Mouse (Mus musculus) heart, embryonic 12.5 days (tissue): Measurements from ENCODE around the gene Cdk9. TPM values are rescaled to one million over a fixed set of nuclear protein-coding genes. Genes with fewer than 3 reads are reported as not detected.

ENCODE experiments used
- ATAC-seq: fragments of 200-750 bp; cut with Nextera tagmentation; 2 replicates; pipeline ENCODE4 v1.8.0; 2017; ENCODE audit warnings: moderate TSS enrichment, moderate library complexity; ENCODE audit not compliant: insufficient number of reproducible peaks, low FRiP score
- H3K27ac ChIP-seq: fragments of 300-500 bp; sonication (generic); 2 replicates; pipeline ENCODE4 v1.5.1; 2016; ENCODE audit warnings: mild to moderate bottlenecking, moderate library complexity; ENCODE audit not compliant: poor library complexity, severe bottlenecking
- H3K27me3 ChIP-seq: fragments of 300-500 bp; sonication (generic); replicated peaks from 2 replicates; pipeline ENCODE4 v1.6.1; 2016; ENCODE audit warnings: mild to moderate bottlenecking, moderate library complexity
- H3K36me3 ChIP-seq: fragments of 300-500 bp; sonication (generic); 2 replicates; pipeline ENCODE4 v1.6.1; 2016; ENCODE audit warnings: mild to moderate bottlenecking, moderate library complexity
- H3K4me1 ChIP-seq: fragments of 300-500 bp; sonication (generic); replicated peaks from 2 replicates; pipeline ENCODE4 v1.6.1; 2016; ENCODE audit warnings: mild to moderate bottlenecking
- H3K4me2 ChIP-seq: fragments of 300-500 bp; sonication (generic); 2 replicates; pipeline ENCODE4 v1.6.1; 2016; ENCODE audit warnings: mild to moderate bottlenecking, moderate library complexity
- H3K4me3 ChIP-seq: fragments of 300-500 bp; sonication (generic); 2 replicates; pipeline ENCODE4 v1.5.1; 2016; ENCODE audit warnings: mild to moderate bottlenecking
- H3K9ac ChIP-seq: fragments of 300-500 bp; sonication (generic); 2 replicates; pipeline ENCODE4 v1.6.1; 2016; ENCODE audit warnings: mild to moderate bottlenecking, moderate library complexity
- H3K9me3 ChIP-seq: fragments of 300-500 bp; sonication (generic); replicated peaks from 2 replicates; pipeline ENCODE4 v1.6.1; 2016; ENCODE audit warnings: mild to moderate bottlenecking, moderate library complexity
- WGBS: fragments of 180-500 bp; shearing (Covaris S2); methylation state at CpG from one replicate; pipeline ENCODE4 v1.1.7; 2016; 5-methylcytosine and 5-hydroxymethylcytosine counted together
- microRNA counts: library from miRNA; unstranded; fragments of <30 nt; microRNA quantifications from one replicate; lab custom pipeline; 2017
- microRNA-seq: library from miRNA; unstranded; fragments of <30 nt; microRNA quantifications from one replicate; pipeline ENCODE4, GENCODE M21; 2017
- polyA plus RNA-seq: library from polyadenylated mRNA; unstranded; fragments of >200 nt; fragmentation: Nextera tagmentation; extraction: Ambion mirVana; gene quantifications from 2 replicates; pipeline ENCODE4 v1.2.1, GENCODE M21; 2016

Gene Cdk9
- polyA plus RNA-seq, 1 experiment from 2014 or later = 67.5 TPM

GRCm38 (mm10) chr2:32661509-32662107, 51.3 kb downstream of the Cdk9 start:
- Histone ChIP-seq H3K27ac (peak overlapping the region; percentile 85), H3K4me1 (peaks cover 64% of the 10 kb centered on the region), H3K9me3 (no peaks in the 10 kb centered on the region), H3K9ac (no peak overlapping the region), H3K4me2 (no peak overlapping the region), H3K27me3 (no peaks in the 10 kb centered on the region), H3K36me3 (peaks cover 27% of the 10 kb centered on the region), H3K4me3 (no peak overlapping the region)
- 14% methylated on average over 7 of the region's 7 CpGs for WGBS
- peak; percentile 82 for ATAC-seq

- 65% methylated on average over 2 of the region's 2 CpGs for WGBS
- ATAC-seq = no peak
- Histone ChIP-seq H3K4me2 (no peak overlapping the region), H3K27ac (0 out of 2 replicates have a peak overlapping the region, but pooled peaks have one; percentile 7), H3K9me3 (no peaks in the 10 kb centered on the region), H3K27me3 (no peaks in the 10 kb centered on the region), H3K4me3 (no peak overlapping the region), H3K9ac (no peak overlapping the region), H3K36me3 (peaks cover 20% of the 10 kb centered on the region), H3K4me1 (peaks cover 63% of the 10 kb centered on the region)
Measured at GRCm38 (mm10) chr2:32658873-32659272, 54.0 kb downstream of the Cdk9 start.

DNA sequence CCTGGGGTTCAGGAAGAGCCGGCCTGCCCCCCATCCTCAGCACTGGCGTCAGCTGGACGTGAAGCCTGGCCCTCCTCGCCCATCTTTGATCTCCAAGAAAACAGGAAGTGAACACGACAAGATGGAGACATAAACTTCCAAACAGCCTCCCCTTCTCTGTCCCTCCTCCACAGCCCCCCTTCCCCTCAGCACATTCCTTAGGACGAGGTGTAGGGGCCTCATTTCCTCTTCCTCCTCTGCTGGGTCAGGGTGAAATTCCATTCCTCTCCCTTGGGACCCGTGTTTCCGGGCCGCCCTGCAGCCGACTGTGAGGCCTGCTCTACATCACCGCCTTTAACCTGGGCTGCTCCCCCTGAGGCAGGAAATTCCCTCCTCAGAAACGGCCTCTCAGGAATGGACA, 57.0 kb downstream of the Cdk9 start:
- Histone ChIP-seq H3K9me3 (no peaks in the 10 kb centered on the region), H3K4me3 (no peak overlapping the region), H3K4me2 (peak overlapping the region; percentile 48; the same call in 1 of the 2 replicates), H3K27me3 (no peaks in the 10 kb centered on the region), H3K36me3 (peaks cover 25% of the 10 kb centered on the region), H3K4me1 (peaks cover 68% of the 10 kb centered on the region), H3K27ac (peak overlapping the region; percentile 77), H3K9ac (no peak overlapping the region)
- WGBS = 45% methylated on average over 12 of the region's 12 CpGs
- ATAC-seq = peak; percentile 77

MicroRNAs within 50 kb of the gene (microRNA counts, 519-probe panel; counts per million panel counts)
- microRNA mmu-miR-2861 (lab: Ali Mortazavi, UCI) = not detected

Small RNA genes within 50 kb of the gene (microRNA-seq; reads per million reads assigned to microRNA genes)
- gene Gm47291 (not detected), gene Mir2861 (not detected), gene Mir3960 (not detected), gene Mir8093 (not detected)

Other genes starting within 250 kb of the Cdk9 start
- gene Fam102a, start 177.7 kb downstream of the Cdk9 start, polyA plus RNA-seq = 7.9 and 9.0 TPM in 2 replicates
- 68.0 and 71.5 TPM in 2 replicates for gene Dpm2, start 142.2 kb downstream of the Cdk9 start, polyA plus RNA-seq
- 0.23 and 0.33 TPM in 2 replicates for gene Pip5kl1, start 138.3 kb downstream of the Cdk9 start, polyA plus RNA-seq
- 0.18 and 0.24 TPM in 2 replicates for gene 9430097D07Rik, start 137.4 kb downstream of the Cdk9 start, polyA plus RNA-seq
- gene St6galnac4, start 126.0 kb downstream of the Cdk9 start, polyA plus RNA-seq = 45.6 and 47.2 TPM in 2 replicates
- gene St6galnac6, start 113.4 kb downstream of the Cdk9 start, polyA plus RNA-seq = 31.6 and 35.3 TPM in 2 replicates
- 285 and 294 TPM in 2 replicates for gene Ak1, start 91.3 kb downstream of the Cdk9 start, polyA plus RNA-seq
- 159 and 168 TPM in 2 replicates for gene Eng, start 66.5 kb downstream of the Cdk9 start, polyA plus RNA-seq
- 18.7 and 20.3 TPM in 2 replicates for gene Fpgs, start 8.9 kb downstream of the Cdk9 start, polyA plus RNA-seq
- 35.4 and 36.0 TPM in 2 replicates for gene Sh2d3c, start 8.0 kb upstream of the Cdk9 start, polyA plus RNA-seq
- gene 6330409D20Rik, start 27.9 kb upstream of the Cdk9 start, polyA plus RNA-seq = not detected in 2 replicates
- gene Tor2a, start 44.2 kb upstream of the Cdk9 start, polyA plus RNA-seq = 38.5 and 39.3 TPM in 2 replicates
- 0.09 and 0.24 TPM in 2 replicates for gene Ttc16, start 62.6 kb upstream of the Cdk9 start, polyA plus RNA-seq
- gene Ptrh1, start 62.7 kb upstream of the Cdk9 start, polyA plus RNA-seq = 4.2 and 5.2 TPM in 2 replicates
- 0.63 and 0.98 TPM in 2 replicates for gene Cfap157, start 71.4 kb upstream of the Cdk9 start, polyA plus RNA-seq
- gene Stxbp1, start 134.2 kb upstream of the Cdk9 start, polyA plus RNA-seq = 30.8 and 31.1 TPM in 2 replicates
- 62.0 and 64.4 TPM in 2 replicates for gene Fam129b, start 163.0 kb upstream of the Cdk9 start, polyA plus RNA-seq
- gene Rpl12, start 248.5 kb upstream of the Cdk9 start, polyA plus RNA-seq = 99.8 and 114 TPM in 2 replicates
- 11.1 and 11.8 TPM in 2 replicates for gene Lrsam1, start 248.5 kb upstream of the Cdk9 start, polyA plus RNA-seq